Mouse (Mus musculus) layer of hippocampus, adult 8-10 months (tissue): ENCODE data around the gene Ndufa13. TPM values are rescaled to one million over a fixed set of nuclear protein-coding genes. Genes with fewer than 3 reads are reported as not detected.
"Not testable (repeated sequence)": the region's sequence is repeated elsewhere in the genome, so short reads cannot be mapped to it uniquely, and the experiment has no call there.

ENCODE experiments used
- DNase-seq, 2 experiments: peaks; one replicate each; pipeline ENCODE4 v3.0.0; 2022; ENCODE audit warnings: low spot score in 2 of 2
- total RNA-seq, 4 experiments: library from RNA; stranded (reverse); gene quantifications; 2 replicates each; pipeline ENCODE4 v1.2.4; 2022

Gene Ndufa13
- 100 to 1,000 TPM in 3 of 4 experiments, 10 to 100 TPM in 1; 95.2 to 148 (median 127) TPM for total RNA-seq

- DNase-seq, result peak in 1 of 2 experiments; percentile 52
Observed at GRCm38 (mm10) chr8:69902163-69903062, at the start of gene Ndufa13, which contains the start of the genes Tssk6 and Yjefn3. Gene Ndufa13, minus strand, starts transcription at chr8:69902558. Gene Tssk6, plus strand, starts transcription at chr8:69902184. Gene Yjefn3, minus strand, starts transcription at chr8:69902712.

- no peak for DNase-seq
Observed at GRCm38 (mm10) chr8:69950300-69950699, 47.9 kb upstream of the Ndufa13 start.

- not testable (repeated sequence) for DNase-seq
Observed at GRCm38 (mm10) chr8:69942495-69942894, 40.1 kb upstream of the Ndufa13 start.

GRCm38 (mm10) chr8:69940386-69940785 lies 38.0 kb upstream of the Ndufa13 start:
- DNase-seq, result no peak

- DNase-seq, result no peak
Observed at GRCm38 (mm10) chr8:69939633-69940032, 37.3 kb upstream of the Ndufa13 start.

GRCm38 (mm10) chr8:69938245-69938982 lies 36.1 kb upstream of the Ndufa13 start:
- no peak for DNase-seq

- DNase-seq, result no peak
Observed at GRCm38 (mm10) chr8:69937466-69937865, 35.1 kb upstream of the Ndufa13 start.

- no peak for DNase-seq
Observed at GRCm38 (mm10) chr8:69936050-69936794, 33.9 kb upstream of the Ndufa13 start.

GRCm38 (mm10) chr8:69935431-69935830 lies 33.1 kb upstream of the Ndufa13 start:
- DNase-seq, result no peak

GRCm38 (mm10) chr8:69934582-69934981 lies 32.2 kb upstream of the Ndufa13 start:
- DNase-seq, result no peak

GRCm38 (mm10) chr8:69933811-69934210 lies 31.5 kb upstream of the Ndufa13 start:
- DNase-seq, result no peak

GRCm38 (mm10) chr8:69926901-69927300 lies 24.5 kb upstream of the Ndufa13 start:
- no peak for DNase-seq

- DNase-seq, result no peak
Observed at GRCm38 (mm10) chr8:69923986-69924385, 21.6 kb upstream of the Ndufa13 start.

GRCm38 (mm10) chr8:69921141-69921540 lies 18.8 kb upstream of the Ndufa13 start:
- DNase-seq, result no peak

GRCm38 (mm10) chr8:69919876-69920662 lies 17.7 kb upstream of the Ndufa13 start:
- no peak for DNase-seq

GRCm38 (mm10) chr8:69919010-69919409 lies 16.7 kb upstream of the Ndufa13 start:
- DNase-seq, result peak; percentile 64 to 82

GRCm38 (mm10) chr8:69918506-69918905 lies 16.1 kb upstream of the Ndufa13 start:
- DNase-seq, result no peak

GRCm38 (mm10) chr8:69915748-69916147 lies 13.4 kb upstream of the Ndufa13 start:
- DNase-seq, result peak in 1 of 2 experiments; percentile 36

GRCm38 (mm10) chr8:69914526-69914925 lies 12.2 kb upstream of the Ndufa13 start:
- no peak for DNase-seq

- no peak for DNase-seq
Observed at GRCm38 (mm10) chr8:69912478-69913074, 10.2 kb upstream of the Ndufa13 start.
